Mouse (Mus musculus) ES-E14 (cell line): ENCODE results near the gene Mybpc3.

Source experiments
- CHD2 ChIP-seq: IDR thresholded peaks from 2 replicates; pipeline ENCODE4 v1.6.1; 2014; ENCODE audit warnings: mild to moderate bottlenecking, low read depth, low read length, inconsistent platforms
- HCFC1 ChIP-seq: IDR thresholded peaks from 2 replicates; pipeline ENCODE4 v1.6.1; 2012; ENCODE audit warnings: low read length, inconsistent platforms, borderline replicate concordance; ENCODE audit not compliant: insufficient read depth
- ZC3H11A ChIP-seq: IDR thresholded peaks from 2 replicates; pipeline ENCODE4 v1.6.1; 2012; ENCODE audit warnings: low read depth, mild to moderate bottlenecking, inconsistent platforms, low read length, borderline replicate concordance

GRCm38 (mm10) chr2:91169587-91170322 is 51.8 kb downstream of the Mybpc3 start:
- no peak for TF ChIP-seq HCFC1
- no peak for TF ChIP-seq ZC3H11A
- TF ChIP-seq CHD2: no peak
